Mouse (Mus musculus) hindbrain, postnatal 0 days (tissue): ENCODE results near the gene Nmi. TPM values are rescaled to one million over a fixed set of nuclear protein-coding genes. Genes with fewer than 3 reads are reported as not detected.

ENCODE experiments used
- ATAC-seq: fragments of 200-750 bp; cut with Nextera tagmentation; 2 replicates; pipeline ENCODE4 v1.8.0; 2017; ENCODE audit warnings: mild to moderate bottlenecking, moderate TSS enrichment, moderate library complexity
- DNase-seq: peaks from one replicate; pipeline ENCODE4 v3.0.0-alpha.2; 2015; ENCODE audit warnings: low spot score
- H3K27ac ChIP-seq: fragments of 300-500 bp; sonication (generic); 2 replicates; pipeline ENCODE4 v1.5.1; 2014; ENCODE audit warnings: mild to moderate bottlenecking
- H3K27me3 ChIP-seq: fragments of 300-500 bp; sonication (generic); 2 replicates; pipeline ENCODE4 v1.6.1; 2014; ENCODE audit warnings: low read length, mixed read lengths; ENCODE audit not compliant: insufficient read depth
- H3K36me3 ChIP-seq: fragments of 300-500 bp; sonication (generic); 2 replicates; pipeline ENCODE4 v1.6.1; 2014; ENCODE audit warnings: low read length, mixed read lengths; ENCODE audit not compliant: insufficient read depth
- H3K4me1 ChIP-seq: fragments of 300-500 bp; sonication (generic); 2 replicates; pipeline ENCODE4 v1.6.1; 2014; ENCODE audit warnings: antibody characterized with exemption, low read length, mixed read lengths; ENCODE audit not compliant: insufficient read depth
- H3K4me2 ChIP-seq: fragments of 300-500 bp; sonication (generic); 2 replicates; pipeline ENCODE4 v1.6.1; 2014; ENCODE audit warnings: low read depth, mild to moderate bottlenecking, low read length, moderate library complexity, mixed read lengths
- H3K4me3 ChIP-seq: fragments of 300-500 bp; sonication (generic); 2 replicates; pipeline ENCODE4 v1.5.1; 2014; ENCODE audit warnings: low read length
- H3K9ac ChIP-seq: fragments of 300-500 bp; sonication (generic); replicated peaks from 2 replicates; pipeline ENCODE4 v1.6.1; 2014; ENCODE audit warnings: mild to moderate bottlenecking, low read length, moderate library complexity, mixed read lengths
- H3K9me3 ChIP-seq: fragments of 300-500 bp; sonication (generic); 2 replicates; pipeline ENCODE4 v1.6.1; 2016; ENCODE audit warnings: low read length, mixed read lengths
- CTCF ChIP-seq: IDR thresholded peaks from 2 replicates; pipeline ENCODE4 v1.5.1; 2016; ENCODE audit warnings: antibody characterized with exemption, control low read depth, low read depth
- WGBS: fragments of 180-500 bp; shearing (Covaris S2); extraction: QIAGEN DNeasy Blood & Tissue Kit; methylation state at CpG from one replicate; pipeline ENCODE4 v1.1.7; 2014; 5-methylcytosine and 5-hydroxymethylcytosine counted together
- polyA plus RNA-seq: library from polyadenylated mRNA; unstranded; fragments of >200 nt; fragmentation: Nextera tagmentation; extraction: Ambion mirVana; gene quantifications from 2 replicates; pipeline ENCODE4 v1.2.1, GENCODE M21; 2015
- total RNA-seq: library from RNA; depleted of rRNA; stranded (reverse); fragments of >200 nt; gene quantifications from 2 replicates; pipeline ENCODE4 v1.2.3, GENCODE M21; 2014; rRNA removed

Nmi gene
- total and polyA plus RNA-seq, 2 experiments from 2014 or later: 1.5 to 8.3 TPM

DNA sequence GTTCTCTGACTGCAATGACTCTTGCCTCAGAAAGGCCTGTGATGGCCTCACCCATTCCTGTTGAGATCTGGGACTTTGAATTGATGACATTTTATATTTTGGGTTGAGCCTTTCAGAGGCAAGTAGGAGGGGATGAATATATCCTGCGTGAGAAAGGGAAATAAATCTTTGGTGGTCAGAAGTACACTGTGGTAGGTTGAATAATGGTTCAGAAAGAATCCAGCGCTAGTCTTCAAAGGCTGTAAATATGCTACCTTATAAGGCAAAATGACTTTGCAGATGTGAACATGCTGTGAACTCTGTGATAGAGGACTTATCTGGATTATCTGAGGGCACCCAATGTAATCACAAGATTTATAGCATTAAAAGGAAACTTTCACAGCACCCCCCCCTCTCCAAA is 61.4 kb downstream of the Nmi start:
- Histone ChIP-seq H3K27me3 (no peaks in the 10 kb centered on the region), H3K4me2 (no peak overlapping the region), H3K27ac (no peak overlapping the region), H3K4me3 (no peak overlapping the region), H3K9me3 (no peaks in the 10 kb centered on the region), H3K9ac (no peak overlapping the region), H3K36me3 (no peaks in the 10 kb centered on the region), H3K4me1 (no peaks in the 10 kb centered on the region)
- TF ChIP-seq CTCF: no peak
- WGBS: 92% methylated on average over 2 of the region's 2 CpGs
- DNase-seq (no peak), ATAC-seq (no peak)

DNA sequence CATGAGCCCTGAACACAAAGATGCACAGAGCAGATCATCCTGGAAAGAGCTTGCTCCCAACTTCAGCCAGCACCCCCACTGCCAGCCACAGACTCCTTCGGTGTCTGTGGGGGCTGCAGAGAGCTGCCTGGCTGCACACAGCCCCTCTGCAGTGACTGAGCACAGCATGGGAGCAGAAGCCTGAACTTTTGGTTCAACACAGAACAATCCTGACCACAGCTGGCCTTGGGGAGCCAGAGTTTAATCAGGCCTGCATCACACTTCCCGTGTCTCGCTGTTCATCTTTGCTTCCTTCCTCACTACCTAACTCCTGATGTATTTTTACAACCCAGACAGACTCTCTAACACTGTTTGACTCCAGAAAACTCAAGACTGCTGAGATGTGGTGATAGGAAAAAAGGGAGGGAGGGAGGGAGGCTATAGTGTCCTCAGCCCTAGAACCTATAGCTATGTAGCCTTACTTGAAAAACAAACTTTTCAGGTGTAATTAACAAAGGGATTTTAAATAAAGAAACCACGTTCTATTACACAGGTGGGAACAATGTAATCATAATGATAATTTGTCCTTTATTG is 65.7 kb downstream of the Nmi start:
- Histone ChIP-seq H3K27ac (no peak overlapping the region), H3K36me3 (no peaks in the 10 kb centered on the region), H3K4me1 (no peaks in the 10 kb centered on the region), H3K27me3 (no peaks in the 10 kb centered on the region), H3K9ac (no peak overlapping the region), H3K4me3 (no peak overlapping the region), H3K4me2 (no peak overlapping the region), H3K9me3 (no peaks in the 10 kb centered on the region)
- 46% methylated on average over 4 of the region's 4 CpGs for WGBS
- DNase-seq (no peak), ATAC-seq (no peak)
- TF ChIP-seq CTCF: no peak

DNA sequence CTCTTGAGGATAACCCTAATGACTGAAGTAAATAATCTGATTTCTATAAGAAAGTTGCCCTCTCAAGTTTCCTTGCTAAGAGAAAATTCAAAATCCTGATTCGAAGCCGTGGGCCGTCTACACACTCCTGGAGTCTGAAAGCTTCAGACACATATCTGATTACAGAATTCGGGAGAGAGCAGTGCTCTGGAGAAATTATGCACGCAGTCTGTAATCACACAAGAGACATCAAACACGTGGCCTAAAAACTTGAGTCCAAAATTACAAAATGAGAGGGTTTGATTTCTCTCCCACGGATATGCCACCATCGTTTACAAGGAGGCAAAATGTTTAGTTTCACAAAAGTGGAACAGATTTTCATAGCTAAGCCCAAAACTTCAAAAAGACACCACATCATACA is 67.7 kb downstream of the Nmi start:
- ATAC-seq (no peak), DNase-seq (no peak)
- Histone ChIP-seq H3K4me2 (no peak overlapping the region), H3K27me3 (no peaks in the 10 kb centered on the region), H3K9ac (no peak overlapping the region), H3K4me3 (no peak overlapping the region), H3K9me3 (no peaks in the 10 kb centered on the region), H3K27ac (no peak overlapping the region), H3K36me3 (no peaks in the 10 kb centered on the region), H3K4me1 (no peaks in the 10 kb centered on the region)
- 76% methylated on average over 8 of the region's 8 CpGs for WGBS
- no peak for TF ChIP-seq CTCF

Other genes with a start within 250 kb of the Nmi start
- 3.1 and 6.3 TPM in 2 replicates for gene Rbm43, start 38.3 kb downstream of the Nmi start, total RNA-seq
- 13.6 and 14.8 TPM in 2 replicates for gene Rbm43, start 38.3 kb downstream of the Nmi start, polyA plus RNA-seq
- 3.0 and 3.2 TPM in 2 replicates for gene Tnfaip6, start 64.5 kb upstream of the Nmi start, total RNA-seq
- gene Tnfaip6, start 64.5 kb upstream of the Nmi start, polyA plus RNA-seq: 5.8 TPM in 2 replicates
- gene Rif1, start 99.3 kb upstream of the Nmi start, total RNA-seq: 17.5 and 26.9 TPM in 2 replicates
- 15.2 and 17.1 TPM in 2 replicates for gene Rif1, start 99.3 kb upstream of the Nmi start, polyA plus RNA-seq